Mouse (Mus musculus): ENCODE measurements around the gene Ankrd24. TPM values are rescaled to one million over a fixed set of nuclear protein-coding genes. Genes with fewer than 3 reads are reported as not detected.
A peak's percentile ranks its signal among the peaks of the same experiment; 100 is the strongest.

The Ankrd24 gene
- polyA plus RNA-seq, 1 experiment from 2014 or later = 12.8 TPM

- no peaks in the 10 kb centered on the region for H3K36me3 ChIP-seq
- no peak overlapping the region for H3K4me3 ChIP-seq
- H3K9me3 ChIP-seq = no peaks in the 10 kb centered on the region
- no peak for DNase-seq (ENCODE audit: low spot score)
- H3K27ac ChIP-seq = no peak overlapping the region
- 54% methylated on average over 6 of the region's 6 CpGs for WGBS
- peaks cover 32% of the 10 kb centered on the region for H3K27me3 ChIP-seq (ENCODE audit: insufficient read depth, poor library complexity, severe bottlenecking)
- peaks cover 62% of the 10 kb centered on the region for H3K4me1 ChIP-seq
Observed at GRCm38 (mm10) chr10:81598871-81599270, 29.5 kb upstream of the Ankrd24 start.

- Histone ChIP-seq H3K4me1 (peaks cover 62% of the 10 kb centered on the region), H3K9me3 (no peaks in the 10 kb centered on the region), H3K4me3 (no peak overlapping the region), H3K36me3 (no peaks in the 10 kb centered on the region), H3K27me3 (ENCODE audit: insufficient read depth, poor library complexity, severe bottlenecking) (peaks cover 25% of the 10 kb centered on the region), H3K27ac (0 out of 2 replicates have a peak overlapping the region, but pooled peaks have one; percentile 83)
- no peak for DNase-seq (ENCODE audit: low spot score)
- 69% methylated on average over 5 of the region's 5 CpGs for WGBS
Observed at GRCm38 (mm10) chr10:81599630-81600029, 28.7 kb upstream of the Ankrd24 start.

- H3K27me3 ChIP-seq (ENCODE audit: insufficient read depth, poor library complexity, severe bottlenecking) = peaks cover 20% of the 10 kb centered on the region
- H3K9me3 ChIP-seq = no peaks in the 10 kb centered on the region
- H3K36me3 ChIP-seq = no peaks in the 10 kb centered on the region
- H3K4me3 ChIP-seq = peak overlapping the region; percentile 48
- WGBS = 42% methylated on average over 10 of the region's 10 CpGs
- peak overlapping the region; percentile 83 for H3K27ac ChIP-seq
- DNase-seq (ENCODE audit: low spot score) = no peak
- peaks cover 63% of the 10 kb centered on the region for H3K4me1 ChIP-seq
Observed at GRCm38 (mm10) chr10:81600096-81600495, 28.2 kb upstream of the Ankrd24 start.

GRCm38 (mm10) chr10:81600738-81601203 lies 27.6 kb upstream of the Ankrd24 start, which contains the start of gene Tle6:
TSS of gene Tle6 (minus strand) at chr10:81601073.
- Histone ChIP-seq H3K27ac (peak within 1 kb of the TSS; percentile 83), H3K4me1 (peaks cover 62% of the 10 kb centered on the region), H3K27me3 (ENCODE audit: insufficient read depth, poor library complexity, severe bottlenecking) (peaks cover 13% of the 10 kb centered on the region)

GRCm38 (mm10) chr10:81601396-81601905 lies 26.9 kb upstream of the Ankrd24 start:
- no peaks in the 10 kb centered on the region for H3K9me3 ChIP-seq
- DNase-seq (ENCODE audit: low spot score) = no peak
- H3K27ac ChIP-seq = peak overlapping the region; percentile 83

More at GRCm38 (mm10) chr10:81600738-81601203, 27.6 kb upstream of the Ankrd24 start, which contains the start of gene Tle6:
- Histone ChIP-seq H3K36me3 (no peaks in the 10 kb centered on the region), H3K9me3 (no peaks in the 10 kb centered on the region), H3K4me3 (peak within 1 kb of the TSS; percentile 48)
- WGBS = under 1% methylated on average over 28 of the region's 28 CpGs
- DNase-seq (ENCODE audit: low spot score) = peak; percentile 99

GRCm38 (mm10) chr10:81602741-81603151 lies 25.6 kb upstream of the Ankrd24 start:
- H3K36me3 ChIP-seq = 0 out of 2 replicates have a peak, but pooled peaks cover 2% of the 10 kb centered on the region
- 23% methylated on average over 4 of the region's 4 CpGs for WGBS
- H3K27me3 ChIP-seq (ENCODE audit: insufficient read depth, poor library complexity, severe bottlenecking) = peaks cover 3% of the 10 kb centered on the region
- H3K9me3 ChIP-seq = no peaks in the 10 kb centered on the region
- no peak overlapping the region for H3K4me3 ChIP-seq
- DNase-seq (ENCODE audit: low spot score) = no peak
- peaks cover 48% of the 10 kb centered on the region for H3K4me1 ChIP-seq
- no peak overlapping the region for H3K27ac ChIP-seq

More at GRCm38 (mm10) chr10:81601396-81601905, 26.9 kb upstream of the Ankrd24 start:
- 24% methylated on average over 7 of the region's 7 CpGs for WGBS
- Histone ChIP-seq H3K4me3 (peak overlapping the region; percentile 48), H3K27me3 (ENCODE audit: insufficient read depth, poor library complexity, severe bottlenecking) (peaks cover 9% of the 10 kb centered on the region), H3K36me3 (no peaks in the 10 kb centered on the region), H3K4me1 (peaks cover 57% of the 10 kb centered on the region)

GRCm38 (mm10) chr10:81604019-81604967 lies 24.0 kb upstream of the Ankrd24 start:
- DNase-seq (ENCODE audit: low spot score) = no peak
- Histone ChIP-seq H3K4me3 (peak overlapping the region; percentile 69; the same call in 1 of the 2 replicates), H3K27me3 (ENCODE audit: insufficient read depth, poor library complexity, severe bottlenecking) (no peaks in the 10 kb centered on the region), H3K27ac (peak overlapping the region; percentile 80), H3K36me3 (peaks cover 16% of the 10 kb centered on the region; the same call in 1 of the 2 replicates), H3K4me1 (peaks cover 39% of the 10 kb centered on the region), H3K9me3 (no peaks in the 10 kb centered on the region)
- 77% methylated on average over 12 of the region's 12 CpGs for WGBS

GRCm38 (mm10) chr10:81604968-81605665 lies 23.2 kb upstream of the Ankrd24 start:
- DNase-seq (ENCODE audit: low spot score) = peak; percentile 93
- no peaks in the 10 kb centered on the region for H3K27me3 ChIP-seq (ENCODE audit: insufficient read depth, poor library complexity, severe bottlenecking)
- peak overlapping the region; percentile 69 for H3K4me3 ChIP-seq
- no peaks in the 10 kb centered on the region for H3K9me3 ChIP-seq
- peaks cover 18% of the 10 kb centered on the region; the same call in 1 of the 2 replicates for H3K36me3 ChIP-seq
- H3K27ac ChIP-seq = peak overlapping the region; percentile 80
- WGBS = 20% methylated on average over 29 of the region's 29 CpGs
- H3K4me1 ChIP-seq = peaks cover 32% of the 10 kb centered on the region

- Histone ChIP-seq H3K9me3 (no peaks in the 10 kb centered on the region), H3K4me1 (peaks cover 27% of the 10 kb centered on the region), H3K27me3 (ENCODE audit: insufficient read depth, poor library complexity, severe bottlenecking) (no peaks in the 10 kb centered on the region), H3K4me3 (peak overlapping the region; percentile 69), H3K27ac (peak overlapping the region; percentile 80), H3K36me3 (peaks cover 18% of the 10 kb centered on the region; the same call in 1 of the 2 replicates)
- 4% methylated on average over 14 of the region's 14 CpGs for WGBS
- DNase-seq (ENCODE audit: low spot score) = no peak
Observed at GRCm38 (mm10) chr10:81605666-81605973, 22.7 kb upstream of the Ankrd24 start.

GRCm38 (mm10) chr10:81605974-81606751 lies 22.2 kb upstream of the Ankrd24 start, which contains the start of gene BC025920:
TSS of gene BC025920 (plus strand) at chr10:81606270.
- no peaks in the 10 kb centered on the region for H3K27me3 ChIP-seq (ENCODE audit: insufficient read depth, poor library complexity, severe bottlenecking)
- no peaks in the 10 kb centered on the region for H3K9me3 ChIP-seq
- H3K4me3 ChIP-seq = peak within 1 kb of the TSS; percentile 69
- peak; percentile 99 for DNase-seq (ENCODE audit: low spot score)
- H3K4me1 ChIP-seq = peaks cover 22% of the 10 kb centered on the region
- H3K27ac ChIP-seq = peak within 1 kb of the TSS; percentile 92
- H3K36me3 ChIP-seq = peaks cover 18% of the 10 kb centered on the region; the same call in 1 of the 2 replicates
- 1% methylated on average over 39 of the region's 39 CpGs for WGBS

GRCm38 (mm10) chr10:81608308-81608707 lies 20.0 kb upstream of the Ankrd24 start:
- no peaks in the 10 kb centered on the region; the same call in 1 of the 2 replicates for H3K27me3 ChIP-seq (ENCODE audit: insufficient read depth, poor library complexity, severe bottlenecking)
- no peak overlapping the region for H3K4me3 ChIP-seq
- no peak overlapping the region for H3K27ac ChIP-seq
- H3K4me1 ChIP-seq = peaks cover 15% of the 10 kb centered on the region; the same call in 1 of the 2 replicates
- H3K36me3 ChIP-seq = peaks cover 18% of the 10 kb centered on the region; the same call in 1 of the 2 replicates
- WGBS = 82% methylated on average over 1 of the region's 1 CpGs
- no peaks in the 10 kb centered on the region for H3K9me3 ChIP-seq
- DNase-seq (ENCODE audit: low spot score) = no peak

- H3K9me3 ChIP-seq = no peaks in the 10 kb centered on the region
- H3K27me3 ChIP-seq (ENCODE audit: insufficient read depth, poor library complexity, severe bottlenecking) = no peaks in the 10 kb centered on the region; the same call in 1 of the 2 replicates
- no peaks in the 10 kb centered on the region for H3K4me1 ChIP-seq
- no peak overlapping the region for H3K4me3 ChIP-seq
- peaks cover 16% of the 10 kb centered on the region; the same call in 1 of the 2 replicates for H3K36me3 ChIP-seq
- no peak for DNase-seq (ENCODE audit: low spot score)
- 63% methylated on average over 3 of the region's 3 CpGs for WGBS
- H3K27ac ChIP-seq = no peak overlapping the region
Observed at GRCm38 (mm10) chr10:81612779-81613178, 15.6 kb upstream of the Ankrd24 start.

Data from heart, embryonic 10.5 days (tissue).